Mouse (Mus musculus): ENCODE measurements around the gene Nr1i3. TPM values are rescaled to one million over a fixed set of nuclear protein-coding genes. Genes with fewer than 3 reads are reported as not detected.

Gene Nr1i3
- polyA plus RNA-seq (2017; shearing (Covaris generic)), result under 1 TPM; 0.40 to 0.66 TPM

- no peak for ATAC-seq
Observed at GRCm38 (mm10) chr1:171213801-171214496, at the start of gene Nr1i3. Nr1i3 (plus strand) TSS chr1:171213970.

DNA sequence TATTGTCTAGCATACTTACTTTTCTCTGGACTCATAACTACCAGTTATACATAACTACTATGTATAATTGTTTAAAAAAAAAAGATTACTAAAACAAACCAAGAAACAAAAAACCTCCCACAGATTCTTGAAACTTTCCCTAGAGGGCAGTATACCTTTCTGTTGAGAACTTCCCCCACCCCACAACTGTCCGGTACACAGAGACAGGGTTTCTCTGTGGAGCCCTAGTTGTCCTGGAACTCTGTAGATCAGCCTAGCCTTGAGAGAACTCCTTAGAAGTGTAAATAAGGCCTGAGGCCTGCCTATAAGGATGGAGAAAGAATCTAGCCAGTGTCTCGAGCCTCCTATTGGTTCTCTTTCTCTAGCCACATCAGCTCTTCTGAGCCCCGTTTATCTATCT, 49.5 kb upstream of the Nr1i3 start:
- ATAC-seq, result no peak

DNA sequence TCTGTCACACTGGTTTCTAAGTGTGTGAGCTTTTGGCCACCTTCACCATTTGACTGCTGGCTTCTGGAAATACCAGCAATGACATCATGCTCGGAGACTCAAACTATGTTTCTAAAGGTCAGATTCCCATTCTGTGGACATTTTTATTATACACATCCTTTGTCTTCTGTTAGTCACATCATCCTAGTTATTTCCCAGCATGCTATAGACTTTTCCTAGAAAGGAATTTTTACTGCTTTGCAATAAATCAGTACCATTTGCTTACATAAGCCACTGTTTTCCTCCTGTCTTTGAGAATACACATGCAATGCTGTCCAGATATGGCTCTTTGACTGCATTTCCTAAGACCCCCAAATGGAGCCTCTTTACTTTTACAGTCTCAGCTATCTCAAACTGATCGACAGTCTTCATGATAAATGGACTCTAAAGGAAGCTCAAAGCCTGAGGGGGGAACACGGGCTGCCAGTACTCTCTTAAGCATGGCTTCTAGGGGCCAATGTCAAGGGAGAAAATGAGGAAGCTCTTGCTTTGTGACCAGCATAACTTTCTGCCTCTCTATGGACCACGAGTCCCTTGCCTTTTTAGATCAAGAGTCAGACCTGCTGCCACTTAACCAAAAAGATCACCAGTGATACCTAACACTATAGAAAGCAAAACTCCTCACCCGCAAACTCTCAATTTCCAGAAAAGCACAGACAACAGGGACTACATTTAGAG, 48.0 kb upstream of the Nr1i3 start:
- ATAC-seq, result no peak

GRCm38 (mm10) chr1:171168906-171169305, 44.9 kb upstream of the Nr1i3 start:
- ATAC-seq, result no peak

GRCm38 (mm10) chr1:171169913-171170312, 43.9 kb upstream of the Nr1i3 start:
- ATAC-seq, result no peak

GRCm38 (mm10) chr1:171171138-171171537, 42.6 kb upstream of the Nr1i3 start:
- ATAC-seq, result no peak

DNA sequence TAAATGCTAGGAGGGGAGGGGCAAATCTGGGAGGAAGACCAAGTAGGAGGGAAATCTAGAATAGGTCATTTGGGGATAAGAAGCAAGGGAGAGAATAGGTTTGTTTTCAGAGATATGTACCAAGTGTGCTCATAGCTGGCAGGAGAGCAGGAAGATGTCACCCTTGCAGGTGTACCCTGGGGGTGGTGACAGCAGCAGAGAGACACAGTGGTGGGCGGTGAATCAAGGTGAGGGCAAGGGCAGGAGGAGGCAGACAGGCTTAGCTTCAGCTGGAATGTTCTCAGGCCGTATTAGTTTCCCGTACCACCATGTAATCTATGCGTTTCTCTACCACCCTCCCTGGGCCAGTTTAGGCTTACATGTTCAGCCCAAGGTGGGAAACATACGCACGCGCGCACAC, 41.0 kb upstream of the Nr1i3 start:
- no peak for ATAC-seq

GRCm38 (mm10) chr1:171179487-171180171, 34.1 kb upstream of the Nr1i3 start:
- no peak for ATAC-seq

GRCm38 (mm10) chr1:171183025-171183424, 30.7 kb upstream of the Nr1i3 start:
- ATAC-seq, result no peak

- no peak for ATAC-seq
Observed at GRCm38 (mm10) chr1:171183620-171184019, 30.1 kb upstream of the Nr1i3 start.

DNA sequence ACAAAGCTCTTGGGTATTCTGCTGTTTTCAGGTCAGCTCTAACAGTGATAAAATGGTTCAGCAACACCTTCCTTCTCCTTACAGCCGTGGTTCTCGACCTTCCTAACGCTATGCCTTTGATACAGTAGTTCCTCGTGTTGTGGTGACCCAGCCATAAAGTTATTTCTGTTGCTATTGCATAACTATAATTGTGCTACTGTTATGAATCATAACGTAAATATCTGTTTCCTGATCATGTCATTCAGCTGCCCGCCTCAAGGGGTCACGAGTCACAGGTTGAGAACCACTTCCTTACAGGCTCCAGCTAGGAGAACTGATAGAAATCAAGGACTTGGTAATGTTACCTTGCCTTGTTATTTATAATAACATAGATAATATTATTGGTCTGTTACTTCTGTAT, 29.5 kb upstream of the Nr1i3 start:
- peak; percentile 90 for ATAC-seq

DNA sequence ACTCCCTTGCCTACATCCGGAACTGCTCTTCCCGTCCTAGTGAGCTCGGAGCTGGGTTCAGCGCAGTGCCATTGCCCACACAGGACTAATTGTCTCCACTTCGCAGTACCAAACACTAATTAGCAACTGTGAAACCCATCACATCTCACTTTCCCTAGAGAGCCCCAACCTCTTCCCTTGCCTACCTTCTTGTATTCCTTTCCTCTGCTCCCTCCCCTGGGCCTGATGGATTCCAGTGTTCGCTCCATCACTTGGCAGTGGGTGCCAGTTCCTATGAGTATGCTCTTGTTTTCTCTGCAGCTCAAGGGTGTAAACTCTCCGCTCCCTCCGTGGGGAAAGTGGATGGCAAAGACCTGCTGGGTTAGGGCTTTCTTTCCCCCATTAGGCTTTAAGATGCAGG, 28.1 kb upstream of the Nr1i3 start:
- ATAC-seq, result no peak

DNA sequence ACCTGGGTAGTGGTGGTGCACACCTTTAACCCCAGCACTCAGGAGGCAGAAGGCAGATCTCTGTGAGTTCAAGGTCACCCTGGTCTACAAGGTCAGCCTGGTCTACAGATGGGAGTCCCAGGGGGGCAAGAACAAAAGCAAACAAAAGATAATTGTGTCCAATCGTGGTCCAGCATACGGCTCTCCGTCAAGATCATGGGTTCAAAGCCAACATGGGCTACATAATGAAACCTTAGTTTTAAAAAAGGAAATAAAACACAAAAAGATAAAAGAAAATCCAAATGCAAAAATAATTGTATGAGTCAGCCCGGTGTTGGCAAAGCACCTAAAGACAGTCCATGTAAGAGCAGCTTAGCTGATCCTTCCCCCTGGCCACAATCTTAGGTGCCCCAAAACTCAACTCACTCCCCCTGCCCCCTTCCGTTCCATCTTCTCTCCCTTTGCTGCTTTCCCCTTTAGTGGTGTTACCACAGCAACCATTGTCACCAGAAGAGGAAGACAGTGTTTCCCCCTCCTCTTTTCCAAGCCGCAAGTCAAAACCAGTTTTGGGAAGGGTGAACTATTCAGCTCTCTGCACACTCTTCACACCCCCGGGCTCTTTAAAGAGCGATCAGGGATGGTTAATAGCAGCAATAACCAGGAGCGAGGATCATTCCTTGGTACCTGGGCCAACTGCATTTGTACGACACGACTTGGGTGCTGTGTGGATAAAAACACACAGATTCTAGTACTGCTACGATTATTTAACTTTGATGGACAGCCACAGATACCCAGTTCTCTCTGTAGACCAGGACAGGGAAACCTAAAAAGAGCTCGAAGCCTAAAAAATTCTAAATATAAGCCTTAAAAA, 25.7 kb upstream of the Nr1i3 start:
- ATAC-seq, result no peak

GRCm38 (mm10) chr1:171189046-171189445, 24.7 kb upstream of the Nr1i3 start:
- no peak for ATAC-seq

GRCm38 (mm10) chr1:171189476-171190114, 24.2 kb upstream of the Nr1i3 start:
- no peak for ATAC-seq

- ATAC-seq, result no peak
Observed at GRCm38 (mm10) chr1:171190832-171191231, 22.9 kb upstream of the Nr1i3 start.

DNA sequence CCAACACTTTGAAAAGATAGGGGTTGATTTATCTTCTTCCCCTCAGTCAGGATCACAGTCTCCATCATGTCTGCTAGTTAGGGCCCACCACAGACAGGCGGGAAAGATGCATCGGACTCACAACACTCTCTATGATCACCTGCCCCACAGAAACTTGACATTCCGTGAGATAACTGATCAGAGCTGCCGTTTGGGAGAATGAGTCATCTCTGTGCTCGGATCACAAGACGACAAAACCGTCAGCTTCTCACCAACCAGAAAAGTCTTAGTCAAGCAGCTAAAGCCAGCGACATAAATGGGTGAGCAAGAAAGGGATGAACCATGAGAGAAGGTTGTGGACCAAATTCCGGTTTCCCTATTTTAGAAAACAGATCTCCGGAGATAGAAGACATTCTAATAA, 21.5 kb upstream of the Nr1i3 start:
- ATAC-seq, result no peak

DNA sequence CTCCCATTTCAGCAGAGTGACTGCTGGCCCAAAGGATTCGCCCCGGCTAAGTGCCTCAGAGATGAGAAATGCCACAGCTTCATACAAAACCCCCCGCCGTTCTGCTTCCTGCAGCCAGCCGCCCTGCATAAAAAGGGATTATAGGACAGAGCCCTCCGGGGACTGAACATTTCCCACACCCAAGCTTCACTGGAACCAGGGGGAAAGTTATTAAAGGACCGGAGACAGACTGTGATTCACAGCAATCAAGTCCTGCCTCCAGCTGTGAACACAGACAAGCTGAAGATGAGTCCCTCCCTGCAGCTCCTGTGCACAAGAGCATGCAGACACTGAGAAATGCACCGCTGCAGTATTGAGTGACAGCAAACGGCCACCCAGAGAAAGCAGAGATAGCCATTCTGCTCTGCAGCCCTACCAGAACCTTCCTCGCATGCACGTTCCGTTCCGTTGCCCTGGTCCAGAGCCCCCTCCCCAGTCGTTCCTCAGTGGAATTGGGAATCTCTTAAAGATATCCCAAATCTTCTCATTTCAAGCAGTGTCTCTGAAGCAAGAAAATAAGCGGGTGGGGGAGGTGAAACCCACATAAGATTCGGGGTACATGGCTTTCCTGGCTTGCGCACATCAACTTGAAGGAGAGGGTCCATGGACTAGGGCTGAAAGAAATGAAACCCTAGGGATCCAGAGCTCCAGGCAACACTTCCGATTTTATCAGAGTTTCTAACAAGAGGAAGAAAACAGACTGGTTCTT, 20.5 kb upstream of the Nr1i3 start:
- no peak for ATAC-seq

DNA sequence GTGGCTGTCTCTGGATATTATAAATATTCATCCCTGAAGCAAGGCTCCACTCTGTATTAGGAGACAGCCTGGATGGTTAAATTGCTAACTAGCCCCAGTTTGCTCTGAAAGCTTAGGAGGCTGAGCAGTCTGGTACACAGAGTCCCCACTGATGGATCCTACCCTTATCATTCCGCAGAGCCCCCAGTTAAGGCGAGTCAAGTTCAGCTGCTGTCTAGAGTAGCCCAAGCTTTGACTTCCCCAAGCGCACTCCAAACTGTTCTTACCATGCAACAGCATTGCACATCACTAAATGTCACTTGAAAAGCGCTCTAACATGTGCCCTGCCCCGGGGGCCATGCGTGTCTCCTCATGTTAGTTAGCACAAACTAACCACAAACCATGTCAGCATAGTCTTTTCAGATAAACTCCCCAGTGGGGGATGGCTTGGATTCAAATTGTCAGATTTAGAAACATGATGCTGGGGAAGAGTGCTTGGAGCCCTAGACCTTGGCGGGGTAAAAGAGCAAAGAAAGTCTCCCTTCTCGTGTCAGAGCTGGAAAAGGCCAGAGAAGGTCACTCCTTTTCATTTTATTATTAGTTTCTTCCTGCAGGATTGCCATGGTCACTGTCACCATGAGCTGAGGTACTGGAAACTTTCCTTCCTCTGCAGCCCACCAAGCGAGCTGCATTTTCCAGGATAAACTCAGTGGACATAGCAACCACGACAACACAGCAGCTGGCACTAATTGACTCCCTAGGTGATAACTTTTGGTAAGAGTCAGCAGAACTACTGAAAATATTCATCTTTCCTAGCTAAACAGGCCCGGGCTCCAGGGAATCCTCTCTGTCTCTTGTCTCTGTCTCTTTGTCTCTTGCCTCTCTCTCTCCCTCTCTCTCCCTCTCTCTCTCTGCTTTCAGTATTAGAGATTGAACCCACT, 19.6 kb upstream of the Nr1i3 start:
- no peak for ATAC-seq

DNA sequence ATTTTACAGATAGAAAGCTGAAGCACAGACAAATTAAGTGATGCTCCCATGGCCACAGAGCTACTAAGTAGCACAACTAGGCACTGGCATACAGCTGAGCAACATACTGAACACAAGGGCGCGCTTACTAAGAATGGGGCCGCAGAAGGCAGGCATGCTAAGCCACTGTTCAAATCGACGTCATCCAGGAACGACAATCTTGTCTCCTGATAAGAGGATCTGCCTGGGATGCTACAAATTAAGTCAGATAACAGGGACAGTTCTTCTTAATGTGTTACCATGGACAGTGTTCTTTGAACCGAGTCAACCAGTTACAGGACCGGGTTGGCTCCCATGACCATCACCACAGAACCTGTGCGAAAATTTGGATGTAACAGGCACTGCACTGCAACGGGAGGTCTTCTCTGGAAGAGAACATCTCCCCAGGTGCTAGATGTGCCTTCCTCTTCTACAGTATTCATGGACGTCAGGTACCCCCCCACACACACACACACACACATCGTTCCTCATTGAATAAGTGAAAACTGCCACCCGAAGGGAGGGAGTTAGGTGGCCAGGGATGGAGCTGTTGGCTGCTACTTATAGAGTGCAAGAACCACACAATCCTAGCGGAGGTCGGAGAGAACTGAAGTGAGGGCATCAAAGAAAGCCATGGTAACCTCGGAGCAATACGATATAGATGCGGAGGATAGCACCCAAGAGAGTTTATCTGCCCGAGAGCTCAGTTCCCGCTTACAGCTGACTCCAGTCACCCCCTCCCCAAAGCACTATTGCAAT, 18.5 kb upstream of the Nr1i3 start:
- ATAC-seq, result no peak
